Mouse (Mus musculus): ENCODE results near the gene Ilf3. TPM values are rescaled to one million over a fixed set of nuclear protein-coding genes. Genes with fewer than 3 reads are reported as not detected.

Gene Ilf3
- polyA plus RNA-seq, 1 experiment from 2014 or later: 235 TPM

DNA sequence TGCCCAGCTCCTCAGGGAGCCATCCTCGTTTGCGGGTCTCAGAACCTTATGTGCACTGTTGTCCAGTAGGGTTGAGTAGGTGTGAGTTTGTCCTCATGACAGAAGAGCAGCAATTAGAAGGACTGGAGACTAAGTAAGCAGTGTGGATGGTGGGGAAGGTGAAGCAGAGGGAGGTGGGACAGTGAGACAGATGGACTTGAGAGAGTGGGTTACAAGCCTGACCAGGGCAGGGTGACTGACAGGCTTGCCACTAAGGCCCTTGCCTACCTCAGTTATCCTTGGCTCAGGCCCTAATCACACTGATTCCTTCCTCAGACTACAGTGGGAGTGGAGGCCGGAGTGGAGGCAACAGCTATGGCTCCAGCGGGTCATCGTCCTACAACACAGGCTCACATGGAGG is 36.1 kb downstream of the Ilf3 start:
- WGBS: 96% methylated on average over 5 of the region's 5 CpGs
- no peak for ATAC-seq (ENCODE audit: low FRiP score, low TSS enrichment)
- H3K36me3 ChIP-seq (ENCODE audit: control insufficient read depth, insufficient read depth, low read length): peaks cover 82% of the 10 kb centered on the region

DNA sequence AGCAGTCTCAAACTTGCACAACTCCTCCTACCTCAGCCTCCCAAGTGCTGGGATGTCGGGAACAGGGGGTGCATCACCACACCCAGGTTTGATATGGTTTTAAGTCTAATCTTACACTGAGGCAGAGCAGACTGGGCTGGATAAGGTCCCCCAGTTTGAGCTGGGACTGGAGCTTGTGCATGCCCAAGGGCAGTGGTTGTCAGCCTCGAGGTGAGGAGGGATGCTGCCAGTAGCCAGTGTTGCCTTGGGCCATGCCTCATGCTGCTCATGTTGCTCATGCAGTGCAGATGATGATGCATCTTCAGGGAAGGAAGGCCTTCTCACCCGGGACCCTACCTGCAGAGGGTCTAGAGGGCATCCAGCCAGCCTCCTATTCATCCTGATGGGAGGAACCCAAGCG is 37.9 kb downstream of the Ilf3 start:
- H3K9me3 ChIP-seq (ENCODE audit: control insufficient read depth, low read length): no peaks in the 10 kb centered on the region
- no peak for ATAC-seq (ENCODE audit: low FRiP score, low TSS enrichment)
- 66% methylated on average over 4 of the region's 4 CpGs for WGBS
- H3K4me3 ChIP-seq (ENCODE audit: low read length): no peak overlapping the region
- H3K27ac ChIP-seq (ENCODE audit: low read depth, low read length): no peak overlapping the region
- H3K27me3 ChIP-seq (ENCODE audit: control insufficient read depth, insufficient read depth, low read length): no peaks in the 10 kb centered on the region
- H3K4me1 ChIP-seq (ENCODE audit: control insufficient read depth, insufficient read depth, low read length): no peaks in the 10 kb centered on the region
- H3K36me3 ChIP-seq (ENCODE audit: control insufficient read depth, insufficient read depth, low read length): peaks cover 64% of the 10 kb centered on the region
- H3K9ac ChIP-seq (ENCODE audit: low read depth, low read length): no peak overlapping the region
- no peak overlapping the region for H3K4me2 ChIP-seq (replicated peaks; ENCODE audit: low read depth, low read length)

More for the DNA sequence above, 36.1 kb downstream of the Ilf3 start:
- H3K4me3 ChIP-seq (ENCODE audit: low read length): no peak overlapping the region
- H3K4me1 ChIP-seq (ENCODE audit: control insufficient read depth, insufficient read depth, low read length): no peaks in the 10 kb centered on the region
- H3K27me3 ChIP-seq (ENCODE audit: control insufficient read depth, insufficient read depth, low read length): no peaks in the 10 kb centered on the region
- H3K9me3 ChIP-seq (ENCODE audit: control insufficient read depth, low read length): no peaks in the 10 kb centered on the region
- no peak overlapping the region for H3K4me2 ChIP-seq (replicated peaks; ENCODE audit: low read depth, low read length)
- H3K27ac ChIP-seq (ENCODE audit: low read depth, low read length): no peak overlapping the region
- no peak overlapping the region for H3K9ac ChIP-seq (ENCODE audit: low read depth, low read length)

- Histone ChIP-seq H3K27ac (ENCODE audit: low read depth, low read length) (no peak overlapping the region), H3K36me3 (ENCODE audit: control insufficient read depth, insufficient read depth, low read length) (peaks cover 40% of the 10 kb centered on the region), H3K9ac (ENCODE audit: low read depth, low read length) (no peak overlapping the region), H3K4me3 (ENCODE audit: low read length) (no peak overlapping the region), H3K4me1 (ENCODE audit: control insufficient read depth, insufficient read depth, low read length) (peaks cover 5% of the 10 kb centered on the region; the same call in 1 of the 2 replicates), H3K9me3 (ENCODE audit: control insufficient read depth, low read length) (no peaks in the 10 kb centered on the region), H3K27me3 (ENCODE audit: control insufficient read depth, insufficient read depth, low read length) (no peaks in the 10 kb centered on the region), H3K4me2 (replicated peaks; ENCODE audit: low read depth, low read length) (no peak overlapping the region)
- 11% methylated on average over 4 of the region's 4 CpGs for WGBS
- ATAC-seq (ENCODE audit: low FRiP score, low TSS enrichment): no peak
Observed at GRCm38 (mm10) chr9:21407951-21408350, 40.3 kb downstream of the Ilf3 start.

GRCm38 (mm10) chr9:21408624-21409023 is 41.0 kb downstream of the Ilf3 start:
- Histone ChIP-seq H3K27ac (ENCODE audit: low read depth, low read length) (no peak overlapping the region), H3K4me1 (ENCODE audit: control insufficient read depth, insufficient read depth, low read length) (peaks cover 5% of the 10 kb centered on the region; the same call in 1 of the 2 replicates), H3K4me3 (ENCODE audit: low read length) (no peak overlapping the region), H3K36me3 (ENCODE audit: control insufficient read depth, insufficient read depth, low read length) (peaks cover 34% of the 10 kb centered on the region), H3K9ac (ENCODE audit: low read depth, low read length) (no peak overlapping the region), H3K9me3 (ENCODE audit: control insufficient read depth, low read length) (no peaks in the 10 kb centered on the region), H3K4me2 (replicated peaks; ENCODE audit: low read depth, low read length) (no peak overlapping the region), H3K27me3 (ENCODE audit: control insufficient read depth, insufficient read depth, low read length) (no peaks in the 10 kb centered on the region)
- 77% methylated on average over 7 of the region's 7 CpGs for WGBS
- ATAC-seq (ENCODE audit: low FRiP score, low TSS enrichment): no peak

GRCm38 (mm10) chr9:21409592-21410317 is 42.1 kb downstream of the Ilf3 start:
- Histone ChIP-seq H3K4me1 (ENCODE audit: control insufficient read depth, insufficient read depth, low read length) (peaks cover 5% of the 10 kb centered on the region; the same call in 1 of the 2 replicates), H3K4me3 (ENCODE audit: low read length) (no peak overlapping the region), H3K9me3 (ENCODE audit: control insufficient read depth, low read length) (no peaks in the 10 kb centered on the region), H3K27ac (ENCODE audit: low read depth, low read length) (no peak overlapping the region), H3K4me2 (replicated peaks; ENCODE audit: low read depth, low read length) (no peak overlapping the region), H3K9ac (ENCODE audit: low read depth, low read length) (no peak overlapping the region), H3K27me3 (ENCODE audit: control insufficient read depth, insufficient read depth, low read length) (no peaks in the 10 kb centered on the region), H3K36me3 (ENCODE audit: control insufficient read depth, insufficient read depth, low read length) (peaks cover 32% of the 10 kb centered on the region)
- no peak for ATAC-seq (ENCODE audit: low FRiP score, low TSS enrichment)
- 32% methylated on average over 9 of the region's 9 CpGs for WGBS

GRCm38 (mm10) chr9:21411669-21412550 is 44.2 kb downstream of the Ilf3 start, which contains the start of gene Qtrt1:
Qtrt1 (plus strand) TSS chr9:21411837.
- peak within 1 kb of the TSS; percentile 78 for H3K4me2 ChIP-seq (replicated peaks; ENCODE audit: low read depth, low read length)
- H3K27me3 ChIP-seq (ENCODE audit: control insufficient read depth, insufficient read depth, low read length): no peaks in the 10 kb centered on the region
- H3K36me3 ChIP-seq (ENCODE audit: control insufficient read depth, insufficient read depth, low read length): peaks cover 18% of the 10 kb centered on the region
- H3K9me3 ChIP-seq (ENCODE audit: control insufficient read depth, low read length): no peaks in the 10 kb centered on the region
- 1% methylated on average over 53 of the region's 53 CpGs for WGBS
- peak within 1 kb of the TSS; percentile 67 for H3K4me3 ChIP-seq (ENCODE audit: low read length)
- peak within 1 kb of the TSS; percentile 75 for H3K9ac ChIP-seq (ENCODE audit: low read depth, low read length)
- H3K4me1 ChIP-seq (ENCODE audit: control insufficient read depth, insufficient read depth, low read length): peaks cover 5% of the 10 kb centered on the region; the same call in 1 of the 2 replicates
- H3K27ac ChIP-seq (ENCODE audit: low read depth, low read length): no peak within 1 kb of the TSS
- ATAC-seq (ENCODE audit: low FRiP score, low TSS enrichment): peak; percentile 97

DNA sequence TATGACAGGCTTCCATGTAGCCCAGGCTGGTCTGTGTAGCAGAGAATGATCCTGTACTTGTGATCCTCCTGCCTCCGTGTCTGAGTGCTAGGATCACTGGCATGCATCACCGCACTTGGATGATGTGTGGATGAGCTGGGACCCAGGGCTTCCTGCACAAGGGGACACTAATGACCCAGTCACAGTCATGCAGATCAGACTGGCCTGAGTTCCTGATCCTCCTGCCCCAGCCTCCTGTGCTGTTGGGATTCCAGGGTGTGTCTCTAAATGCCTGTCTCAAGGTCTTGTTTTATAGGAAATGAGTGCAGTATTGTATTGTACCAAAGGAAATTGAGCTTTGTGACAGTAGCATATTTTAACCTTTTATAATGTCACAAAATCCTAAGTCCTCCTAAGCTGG is 50.2 kb downstream of the Ilf3 start:
- no peaks in the 10 kb centered on the region for H3K4me1 ChIP-seq (ENCODE audit: control insufficient read depth, insufficient read depth, low read length)
- H3K4me3 ChIP-seq (ENCODE audit: low read length): no peak overlapping the region
- peaks cover 54% of the 10 kb centered on the region for H3K36me3 ChIP-seq (ENCODE audit: control insufficient read depth, insufficient read depth, low read length)
- H3K27ac ChIP-seq (ENCODE audit: low read depth, low read length): no peak overlapping the region
- ATAC-seq (ENCODE audit: low FRiP score, low TSS enrichment): peak; percentile 32; the same call in 1 of the 2 replicates
- H3K4me2 ChIP-seq (replicated peaks; ENCODE audit: low read depth, low read length): no peak overlapping the region
- WGBS: 85% methylated on average over 2 of the region's 2 CpGs
- no peak overlapping the region for H3K9ac ChIP-seq (ENCODE audit: low read depth, low read length)
- no peaks in the 10 kb centered on the region for H3K27me3 ChIP-seq (ENCODE audit: control insufficient read depth, insufficient read depth, low read length)
- no peaks in the 10 kb centered on the region for H3K9me3 ChIP-seq (ENCODE audit: control insufficient read depth, low read length)

GRCm38 (mm10) chr9:21419646-21420045 is 52.0 kb downstream of the Ilf3 start:
- H3K36me3 ChIP-seq (ENCODE audit: control insufficient read depth, insufficient read depth, low read length): peaks cover 45% of the 10 kb centered on the region
- H3K27me3 ChIP-seq (ENCODE audit: control insufficient read depth, insufficient read depth, low read length): no peaks in the 10 kb centered on the region
- 82% methylated on average over 2 of the region's 2 CpGs for WGBS
- no peak overlapping the region for H3K4me3 ChIP-seq (ENCODE audit: low read length)
- no peaks in the 10 kb centered on the region for H3K9me3 ChIP-seq (ENCODE audit: control insufficient read depth, low read length)
- ATAC-seq (ENCODE audit: low FRiP score, low TSS enrichment): no peak
- no peaks in the 10 kb centered on the region for H3K4me1 ChIP-seq (ENCODE audit: control insufficient read depth, insufficient read depth, low read length)
- H3K9ac ChIP-seq (ENCODE audit: low read depth, low read length): no peak overlapping the region
- H3K4me2 ChIP-seq (replicated peaks; ENCODE audit: low read depth, low read length): no peak overlapping the region
- H3K27ac ChIP-seq (ENCODE audit: low read depth, low read length): no peak overlapping the region
